Mouse (Mus musculus) adipose tissue, adult 10 weeks (tissue): Measurements from ENCODE around the gene Hist1h4h. TPM values are rescaled to one million over a fixed set of nuclear protein-coding genes. Genes with fewer than 3 reads are reported as not detected.

Experiments
- polyA plus RNA-seq: library from polyadenylated mRNA; stranded (reverse); fragments of 350-450 nt; fragmentation: Illumina TruSeq; extraction: RNeasy Lipid Tissue Mini Kit (QIAGEN cat#74804); gene quantifications from one replicate; pipeline ENCODE4 v1.2.3, GENCODE M21; 2014; ENCODE audit warnings: low read depth, low replicate concordance

Gene Hist1h4h
- polyA plus RNA-seq = 24.5 TPM

DNA sequence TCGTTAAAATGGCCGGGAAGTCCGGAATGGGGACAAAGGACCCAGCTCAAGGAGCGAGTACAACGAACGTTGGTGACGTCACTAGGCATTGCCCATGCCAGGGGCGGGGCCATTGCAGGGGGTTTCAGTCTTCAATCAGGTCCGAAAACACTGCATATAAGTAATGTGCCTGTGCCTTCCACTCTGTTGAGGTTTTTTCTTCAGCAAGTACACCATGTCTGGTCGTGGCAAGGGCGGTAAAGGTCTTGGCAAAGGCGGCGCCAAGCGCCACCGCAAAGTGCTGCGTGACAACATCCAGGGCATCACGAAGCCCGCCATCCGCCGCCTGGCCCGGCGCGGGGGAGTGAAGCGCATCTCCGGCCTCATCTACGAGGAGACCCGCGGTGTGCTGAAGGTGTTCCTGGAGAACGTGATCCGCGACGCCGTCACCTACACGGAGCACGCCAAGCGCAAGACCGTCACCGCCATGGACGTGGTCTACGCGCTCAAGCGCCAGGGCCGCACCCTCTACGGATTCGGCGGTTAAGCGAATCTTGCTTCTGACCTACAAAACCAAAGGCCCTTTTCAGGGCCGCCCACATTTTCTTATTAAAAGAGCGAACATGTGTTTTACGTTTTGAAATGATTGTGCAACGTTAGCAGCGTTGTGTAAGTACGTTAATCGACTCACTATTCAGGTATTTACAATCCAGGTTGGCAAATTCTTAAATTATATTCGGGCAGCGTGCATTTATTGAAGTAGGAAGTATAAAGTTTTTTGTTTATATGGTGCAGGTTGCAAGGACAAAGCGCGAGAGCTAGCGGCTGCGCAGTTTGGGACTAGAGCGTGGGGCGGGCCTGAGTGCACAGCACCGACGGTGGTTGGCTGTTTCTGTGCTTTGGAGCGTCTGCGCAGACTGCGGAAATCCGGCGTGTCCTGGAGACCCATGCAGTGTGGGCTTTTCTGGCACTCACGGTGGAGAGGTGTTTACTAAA is at the start of gene Hist1h4h:
TSS of gene Hist1h4h (plus strand) at position 150 of the 975 bp plus-strand sequence.

DNA sequence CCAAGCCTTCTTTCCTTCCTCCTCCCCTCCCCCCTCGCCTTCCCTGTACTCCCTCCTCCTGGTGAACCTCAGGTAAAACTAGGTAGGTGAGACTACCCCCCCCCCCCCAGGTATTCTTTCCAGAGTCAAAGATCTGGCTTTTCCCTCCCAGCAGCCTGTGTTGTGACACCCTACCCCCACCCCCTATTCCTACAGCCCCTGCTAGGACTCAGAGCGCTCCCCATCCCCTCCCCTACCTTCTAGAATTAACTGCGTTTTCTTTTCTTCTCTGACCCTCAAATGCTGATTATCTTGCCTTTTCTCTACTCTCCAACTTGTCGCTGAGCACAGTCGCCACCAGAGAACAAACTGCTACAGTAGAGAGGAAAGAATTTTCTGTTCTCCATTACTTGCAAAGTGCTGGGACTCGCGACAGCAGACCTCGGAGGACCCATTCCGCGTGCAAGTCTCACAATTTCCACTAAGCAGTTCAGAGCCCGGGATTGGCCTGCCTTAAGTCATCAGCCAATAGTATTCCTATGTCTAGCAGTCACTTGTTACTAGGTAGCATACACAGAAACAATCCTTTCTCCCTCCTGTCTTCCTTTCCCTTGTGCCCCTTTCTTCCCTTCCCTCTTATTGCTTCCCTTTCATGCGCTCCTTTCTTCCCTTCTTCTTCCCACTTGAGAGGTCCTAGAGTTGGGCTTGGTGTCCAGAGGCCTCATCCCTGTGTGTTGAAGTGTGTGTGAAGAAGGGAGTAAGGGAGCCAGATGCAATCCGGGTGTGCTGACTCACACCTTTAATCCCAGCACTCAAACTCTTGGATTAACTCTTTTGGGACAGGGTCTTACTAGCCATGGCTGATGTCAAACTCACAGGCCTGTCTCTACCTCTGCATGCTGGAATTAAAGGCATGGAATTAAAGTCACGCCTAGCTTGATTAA is 42.2 kb upstream of the Hist1h4h start, which contains the start of gene Btn2a2:
TSS of gene Btn2a2 (minus strand) at position 458 of the 923 bp plus-strand sequence.

DNA sequence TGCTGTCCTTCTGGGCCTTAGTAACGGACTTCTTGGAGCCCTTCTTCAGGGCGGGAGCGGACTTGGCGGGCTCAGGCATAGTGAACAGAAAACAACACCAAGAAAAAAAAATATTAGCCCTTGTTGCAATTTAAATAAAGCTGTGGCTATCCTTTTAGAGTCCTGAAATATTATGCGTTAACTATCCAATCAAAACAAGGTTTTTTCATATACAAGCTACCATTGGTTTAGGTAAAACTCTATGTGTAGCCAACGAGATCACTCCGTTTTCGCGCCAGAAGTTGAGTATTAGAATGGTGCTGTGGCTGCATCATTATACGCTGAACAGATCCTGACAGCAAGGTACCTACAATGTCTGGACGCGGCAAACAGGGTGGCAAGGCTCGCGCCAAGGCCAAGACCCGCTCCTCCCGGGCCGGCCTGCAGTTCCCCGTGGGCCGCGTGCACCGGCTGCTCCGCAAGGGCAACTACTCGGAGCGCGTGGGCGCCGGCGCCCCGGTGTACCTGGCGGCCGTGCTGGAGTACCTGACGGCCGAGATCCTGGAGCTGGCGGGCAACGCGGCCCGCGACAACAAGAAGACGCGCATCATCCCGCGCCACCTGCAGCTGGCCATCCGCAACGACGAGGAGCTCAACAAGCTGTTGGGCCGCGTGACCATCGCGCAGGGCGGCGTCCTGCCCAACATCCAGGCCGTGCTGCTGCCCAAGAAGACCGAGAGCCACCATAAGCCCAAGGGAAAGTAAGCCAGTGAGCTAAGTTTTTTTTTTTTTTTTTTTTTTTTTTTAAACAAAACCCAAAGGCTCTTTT is 2.9 kb downstream of the Hist1h4h start, which contains the start of gene Hist1h2af:
TSS of gene Hist1h2af (plus strand) at position 347 of the 808 bp plus-strand sequence.

DNA sequence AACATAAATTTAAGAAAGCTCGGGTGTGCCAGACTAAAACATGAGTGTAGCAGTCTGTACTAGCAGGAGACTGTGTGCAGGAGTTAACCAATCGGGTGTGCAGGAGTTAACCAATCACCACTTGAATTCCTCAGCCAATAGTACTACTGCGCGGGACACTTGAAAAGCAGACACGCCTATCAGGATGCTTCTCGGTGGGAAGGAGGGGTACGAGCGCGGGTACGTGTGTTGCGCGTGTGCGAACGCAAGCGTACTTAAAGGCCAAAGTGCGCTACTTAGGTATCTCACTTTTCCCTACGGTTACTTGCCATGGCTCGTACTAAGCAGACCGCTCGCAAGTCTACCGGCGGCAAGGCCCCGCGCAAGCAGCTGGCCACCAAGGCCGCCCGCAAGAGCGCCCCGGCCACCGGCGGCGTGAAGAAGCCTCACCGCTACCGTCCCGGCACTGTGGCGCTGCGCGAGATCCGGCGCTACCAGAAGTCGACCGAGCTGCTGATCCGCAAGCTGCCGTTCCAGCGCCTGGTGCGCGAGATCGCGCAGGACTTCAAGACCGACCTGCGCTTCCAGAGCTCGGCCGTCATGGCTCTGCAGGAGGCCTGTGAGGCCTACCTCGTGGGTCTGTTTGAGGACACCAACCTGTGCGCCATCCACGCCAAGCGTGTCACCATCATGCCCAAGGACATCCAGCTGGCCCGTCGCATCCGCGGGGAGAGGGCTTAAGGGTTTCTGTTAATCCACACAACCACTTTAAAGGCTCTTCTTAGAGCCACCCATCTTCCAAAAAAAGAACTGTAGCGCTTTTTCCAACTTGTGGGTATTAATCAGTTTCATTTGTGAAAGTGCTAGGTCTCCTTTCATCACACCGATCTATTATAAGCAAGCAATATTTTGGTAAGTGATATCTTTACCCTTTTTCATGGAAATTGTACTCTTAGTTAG is 4.6 kb downstream of the Hist1h4h start, which contains the start of gene Hist1h3g:
TSS of gene Hist1h3g (plus strand) at position 286 of the 939 bp plus-strand sequence.

DNA sequence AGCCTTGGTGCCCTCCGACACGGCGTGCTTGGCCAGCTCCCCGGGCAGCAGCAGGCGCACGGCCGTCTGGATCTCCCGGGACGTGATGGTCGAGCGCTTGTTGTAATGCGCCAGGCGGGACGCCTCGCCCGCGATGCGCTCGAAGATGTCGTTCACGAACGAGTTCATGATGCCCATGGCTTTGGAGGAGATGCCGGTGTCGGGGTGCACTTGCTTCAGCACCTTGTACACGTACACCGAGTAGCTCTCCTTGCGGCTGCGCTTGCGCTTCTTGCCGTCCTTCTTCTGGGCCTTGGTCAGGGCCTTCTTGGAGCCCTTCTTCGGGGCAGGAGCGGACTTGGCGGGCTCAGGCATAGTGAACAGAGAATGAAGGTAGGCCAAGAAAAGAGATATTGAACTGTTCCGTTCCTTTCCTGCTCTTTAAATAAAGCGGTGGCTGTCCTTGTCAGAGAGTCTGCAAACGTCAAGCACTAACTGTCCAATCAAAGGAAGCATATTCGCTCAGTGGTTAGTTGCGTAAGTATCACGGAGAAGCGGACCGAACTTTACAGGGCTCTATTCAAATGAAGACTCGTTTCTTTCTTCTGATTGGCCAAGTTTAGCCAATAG is 12.3 kb downstream of the Hist1h4h start, which contains the start of gene Hist1h2bh:
TSS of gene Hist1h2bh (minus strand) at position 394 of the 609 bp plus-strand sequence.

DNA sequence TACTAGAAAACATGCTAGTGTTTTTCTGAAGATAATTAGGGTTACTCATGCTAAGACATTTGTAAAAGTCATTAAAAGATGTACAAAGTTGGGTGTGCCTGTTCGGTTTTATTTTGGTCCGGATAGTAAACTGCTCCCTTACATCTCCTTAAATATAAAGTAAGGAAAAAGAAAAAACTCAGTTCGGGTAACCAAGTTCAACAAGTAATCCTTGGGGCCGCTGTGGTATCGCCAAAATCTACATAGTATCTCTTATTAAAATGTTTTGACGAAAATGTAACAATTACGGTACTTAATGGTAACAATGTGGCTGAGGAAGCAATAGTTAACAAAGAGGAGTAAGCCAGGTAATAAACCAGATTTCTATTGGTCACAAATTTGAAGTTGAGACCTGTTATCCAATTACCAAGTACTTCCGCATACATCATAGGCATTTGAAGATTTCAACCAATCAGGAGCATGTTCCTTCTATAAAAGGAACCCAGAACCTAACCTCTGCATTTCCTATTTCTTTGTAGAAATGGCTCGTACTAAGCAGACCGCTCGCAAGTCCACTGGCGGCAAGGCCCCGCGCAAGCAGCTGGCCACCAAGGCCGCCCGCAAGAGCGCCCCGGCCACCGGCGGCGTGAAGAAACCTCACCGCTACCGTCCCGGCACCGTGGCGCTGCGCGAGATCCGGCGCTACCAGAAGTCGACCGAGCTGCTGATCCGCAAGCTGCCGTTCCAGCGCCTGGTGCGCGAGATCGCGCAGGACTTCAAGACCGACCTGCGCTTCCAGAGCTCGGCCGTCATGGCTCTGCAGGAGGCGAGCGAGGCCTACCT is 13.3 kb downstream of the Hist1h4h start, which contains the start of gene Hist1h3f:
TSS of gene Hist1h3f (plus strand) at position 88 of the 822 bp plus-strand sequence.

DNA sequence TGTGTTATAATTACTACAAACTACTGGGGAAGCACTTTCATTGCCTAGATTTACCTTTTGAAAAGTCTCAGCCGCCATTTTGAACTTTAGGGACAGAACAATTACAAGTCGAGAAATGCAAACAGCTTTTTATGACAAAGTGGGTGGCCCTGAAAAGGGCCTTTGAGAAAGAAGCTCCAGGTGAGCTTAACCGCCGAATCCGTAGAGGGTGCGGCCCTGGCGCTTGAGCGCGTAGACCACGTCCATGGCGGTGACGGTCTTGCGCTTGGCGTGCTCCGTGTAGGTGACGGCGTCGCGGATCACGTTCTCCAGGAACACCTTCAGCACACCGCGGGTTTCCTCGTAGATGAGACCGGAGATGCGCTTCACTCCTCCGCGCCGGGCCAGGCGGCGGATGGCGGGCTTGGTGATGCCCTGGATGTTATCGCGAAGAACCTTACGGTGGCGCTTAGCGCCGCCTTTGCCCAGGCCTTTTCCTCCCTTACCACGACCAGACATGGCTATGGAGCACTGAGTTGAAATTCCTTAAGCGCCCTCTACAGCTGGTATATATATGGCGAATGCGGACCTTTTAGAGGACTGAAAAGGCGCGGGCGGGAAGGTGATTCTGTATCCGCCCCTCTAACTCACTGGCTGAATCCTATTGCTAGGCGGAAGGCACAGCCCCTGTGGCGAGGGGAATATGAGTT is 20.4 kb downstream of the Hist1h4h start, which contains the start of gene Hist1h4f:
TSS of gene Hist1h4f (minus strand) at position 503 of the 689 bp plus-strand sequence.

DNA sequence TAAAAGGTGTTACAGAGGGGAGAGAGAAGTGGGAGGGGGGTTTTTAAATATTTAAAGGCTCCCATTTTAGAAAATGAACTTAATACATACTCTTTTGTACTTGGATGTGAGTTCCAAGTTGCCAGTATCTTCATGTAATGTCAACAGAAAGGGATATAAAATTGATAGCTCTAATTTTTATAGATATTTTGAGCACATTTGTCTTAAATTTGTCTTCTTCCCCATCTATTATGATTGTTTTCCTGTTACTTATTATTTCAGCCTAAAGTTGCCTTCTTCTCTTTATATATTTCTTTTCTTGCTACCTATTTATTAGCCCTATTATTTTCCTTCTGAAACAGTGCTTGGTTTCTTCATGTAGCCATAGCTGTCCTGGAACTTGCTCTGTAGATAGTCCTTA is 22.1 kb downstream of the Hist1h4h start, which contains the start of gene Hist1h1d:
TSS of gene Hist1h1d (plus strand) at position 301 of the 400 bp plus-strand sequence.

DNA sequence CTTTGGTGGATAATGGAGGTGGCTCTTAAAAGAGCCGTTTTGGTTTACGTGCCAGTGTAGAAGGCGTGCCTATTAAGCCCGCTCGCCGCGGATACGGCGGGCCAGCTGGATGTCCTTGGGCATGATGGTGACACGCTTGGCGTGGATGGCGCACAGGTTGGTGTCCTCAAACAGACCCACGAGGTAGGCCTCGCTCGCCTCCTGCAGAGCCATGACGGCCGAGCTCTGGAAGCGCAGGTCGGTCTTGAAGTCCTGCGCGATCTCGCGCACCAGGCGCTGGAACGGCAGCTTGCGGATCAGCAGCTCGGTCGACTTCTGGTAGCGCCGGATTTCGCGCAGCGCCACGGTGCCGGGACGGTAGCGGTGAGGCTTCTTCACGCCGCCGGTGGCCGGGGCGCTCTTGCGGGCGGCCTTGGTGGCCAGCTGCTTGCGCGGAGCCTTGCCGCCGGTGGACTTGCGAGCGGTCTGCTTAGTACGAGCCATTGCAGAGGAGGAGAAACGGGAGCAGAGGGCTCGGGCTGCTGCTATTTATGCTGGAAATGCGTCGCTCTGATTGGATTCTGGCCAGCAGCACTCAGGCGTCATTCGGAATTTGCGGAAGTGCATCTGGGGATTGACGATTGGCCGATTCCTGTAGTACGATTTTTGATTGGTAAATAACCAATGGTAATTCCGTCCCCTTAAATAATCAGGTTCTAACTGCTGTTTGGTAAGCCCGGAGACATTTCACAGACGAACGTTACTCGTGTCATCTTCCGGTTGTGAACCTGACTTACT is 31.2 kb downstream of the Hist1h4h start, which contains the start of gene Hist1h3e:
TSS of gene Hist1h3e (minus strand) at position 487 of the 777 bp plus-strand sequence.

DNA sequence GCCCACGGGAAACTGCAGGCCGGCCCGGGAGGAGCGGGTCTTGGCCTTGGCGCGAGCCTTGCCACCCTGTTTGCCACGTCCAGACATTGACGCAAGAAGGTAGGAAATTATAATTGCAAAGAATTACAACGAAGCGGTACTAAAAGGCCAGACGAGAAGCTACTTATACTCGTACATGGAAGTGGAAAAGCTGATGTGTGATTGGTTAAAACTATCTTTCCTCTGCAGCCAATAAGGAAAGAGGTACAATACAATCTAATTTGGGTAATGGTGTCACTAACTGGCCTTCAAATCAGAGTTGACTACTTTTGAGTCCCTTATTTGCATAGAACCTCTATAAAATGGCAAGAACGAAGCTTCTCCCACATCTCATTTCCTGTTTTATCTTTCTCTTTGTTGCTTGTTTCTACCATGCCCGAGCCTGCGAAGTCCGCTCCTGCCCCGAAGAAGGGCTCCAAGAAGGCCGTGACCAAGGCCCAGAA is 40.2 kb downstream of the Hist1h4h start, which contains the start of the genes Hist1h2ae and Hist1h2bg:
TSS of gene Hist1h2ae (minus strand) at position 199 of the 482 bp plus-strand sequence.
TSS of gene Hist1h2bg (plus strand) at position 375 of the 482 bp plus-strand sequence.

DNA sequence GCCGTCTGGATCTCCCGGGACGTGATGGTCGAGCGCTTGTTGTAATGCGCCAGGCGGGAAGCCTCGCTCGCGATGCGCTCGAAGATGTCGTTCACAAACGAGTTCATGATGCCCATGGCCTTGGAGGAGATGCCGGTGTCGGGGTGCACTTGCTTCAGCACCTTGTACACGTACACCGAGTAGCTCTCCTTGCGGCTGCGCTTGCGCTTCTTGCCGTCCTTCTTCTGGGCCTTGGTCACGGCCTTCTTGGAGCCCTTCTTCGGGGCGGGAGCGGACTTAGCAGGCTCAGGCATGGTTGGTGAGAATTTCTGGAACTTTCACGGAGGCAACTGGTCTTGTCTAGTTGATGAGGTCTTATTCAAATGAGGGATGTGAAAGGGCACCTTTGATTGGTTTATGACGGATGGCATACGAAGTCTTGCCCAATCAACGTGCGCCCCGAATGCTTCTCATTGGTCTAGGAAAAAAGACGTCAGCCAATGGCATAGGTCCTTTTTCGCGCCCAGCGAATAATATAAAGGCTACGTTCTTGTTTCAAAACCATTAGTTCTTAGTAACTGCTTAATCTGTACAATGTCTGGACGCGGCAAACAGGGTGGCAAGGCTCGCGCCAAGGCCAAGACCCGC is 43.2 kb downstream of the Hist1h4h start, which contains the start of the genes Hist1h2bf and Hist1h2ad:
TSS of gene Hist1h2bf (minus strand) at position 299 of the 627 bp plus-strand sequence.
TSS of gene Hist1h2ad (plus strand) at position 484 of the 627 bp plus-strand sequence.

DNA sequence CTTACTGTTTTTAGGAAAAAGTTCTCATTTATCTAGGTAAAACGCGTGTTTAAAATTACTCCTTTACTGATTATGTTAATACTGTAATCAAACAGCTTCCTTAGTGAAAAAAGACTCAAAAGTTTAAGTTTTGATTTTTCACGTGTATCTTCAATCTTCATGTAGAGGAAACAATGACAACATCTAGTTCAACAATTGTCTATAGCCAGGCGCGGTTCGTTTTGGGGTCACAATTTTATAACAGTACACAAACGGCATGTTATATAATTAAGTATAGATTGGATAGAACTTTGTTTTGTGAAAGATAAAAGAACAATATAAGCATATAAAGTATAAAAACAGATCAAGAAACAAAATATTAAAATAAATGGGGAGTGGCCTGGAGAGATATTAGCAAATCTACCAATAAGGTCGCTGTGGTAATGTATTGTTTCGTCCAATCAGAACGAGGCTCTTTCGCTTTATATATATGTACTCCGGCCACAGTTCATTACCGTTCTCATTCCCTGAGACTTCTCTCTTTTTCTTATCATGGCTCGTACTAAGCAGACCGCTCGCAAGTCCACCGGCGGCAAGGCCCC is 44.5 kb downstream of the Hist1h4h start, which contains the start of gene Hist1h3d:
TSS of gene Hist1h3d (plus strand) at position 493 of the 581 bp plus-strand sequence.

